Mouse (Mus musculus): Measurements from ENCODE around the gene Adamtsl5. TPM values are rescaled to one million over a fixed set of nuclear protein-coding genes. Genes with fewer than 3 reads are reported as not detected.

Adamtsl5 gene
- polyA plus RNA-seq, 1 experiment from 2014 or later: 2.6 TPM

DNA sequence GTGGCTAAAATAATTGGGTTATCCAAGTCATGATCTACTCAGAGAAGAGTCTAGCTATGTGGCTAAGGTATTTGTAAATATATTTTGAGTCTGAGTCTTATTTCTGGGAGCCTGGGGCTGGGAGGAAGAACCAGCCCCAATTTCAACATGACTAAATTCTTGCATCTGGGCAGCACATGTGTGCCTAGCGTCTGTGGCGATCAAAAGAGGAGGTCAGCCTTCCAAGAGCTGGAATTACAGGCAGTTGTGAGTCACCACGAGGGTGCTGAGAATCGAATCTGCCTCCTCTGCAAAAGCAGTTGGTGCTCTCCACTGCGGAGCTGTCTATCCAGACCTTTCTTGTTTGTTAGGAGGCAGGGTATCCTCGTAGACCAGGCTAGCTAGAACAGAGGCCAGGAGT is 17.5 kb upstream of the Adamtsl5 start:
- no peak for DNase-seq (ENCODE audit: low spot score)
- Histone ChIP-seq H3K4me2 (no peak overlapping the region), H3K27me3 (replicated peaks; ENCODE audit: control insufficient read depth, insufficient read depth, low read length) (peaks cover 43% of the 10 kb centered on the region), H3K4me3 (ENCODE audit: low read depth, low read length) (no peak overlapping the region), H3K27ac (ENCODE audit: low read depth, low read length) (no peak overlapping the region), H3K4me1 (replicated peaks; ENCODE audit: control insufficient read depth, insufficient read depth, low read length) (no peaks in the 10 kb centered on the region), H3K9ac (ENCODE audit: low read depth, low read length) (no peak overlapping the region), H3K9me3 (ENCODE audit: control insufficient read depth, low read length) (no peaks in the 10 kb centered on the region), H3K36me3 (ENCODE audit: control insufficient read depth, insufficient read depth, low read length) (no peaks in the 10 kb centered on the region)
- 59% methylated on average over 6 of the region's 6 CpGs for WGBS
- no peak for ATAC-seq (replicated peaks; ENCODE audit: low FRiP score)

DNA sequence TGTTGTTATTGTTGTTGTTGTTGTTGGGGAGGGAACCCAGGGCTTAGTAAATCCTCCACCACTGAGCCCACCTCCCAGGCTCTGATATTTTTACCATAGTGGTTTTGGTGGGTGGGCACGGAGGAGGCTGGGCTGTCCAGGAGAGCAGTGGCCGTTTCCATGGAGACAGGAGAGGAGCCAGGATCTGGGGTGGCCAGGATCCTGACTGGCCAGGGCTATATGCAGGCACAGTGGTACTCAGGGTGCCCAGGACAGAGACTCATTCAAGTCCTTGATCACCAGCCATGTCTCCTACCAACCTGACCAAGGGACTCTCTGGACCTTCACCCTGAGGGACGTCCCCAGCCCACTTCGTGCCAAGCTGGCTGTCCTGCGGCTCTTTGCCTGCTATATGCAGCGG is 15.5 kb upstream of the Adamtsl5 start:
- Histone ChIP-seq H3K36me3 (ENCODE audit: control insufficient read depth, insufficient read depth, low read length) (no peaks in the 10 kb centered on the region), H3K9ac (ENCODE audit: low read depth, low read length) (no peak overlapping the region), H3K27ac (ENCODE audit: low read depth, low read length) (no peak overlapping the region), H3K9me3 (ENCODE audit: control insufficient read depth, low read length) (no peaks in the 10 kb centered on the region), H3K4me2 (no peak overlapping the region), H3K4me1 (replicated peaks; ENCODE audit: control insufficient read depth, insufficient read depth, low read length) (no peaks in the 10 kb centered on the region), H3K4me3 (ENCODE audit: low read depth, low read length) (no peak overlapping the region), H3K27me3 (replicated peaks; ENCODE audit: control insufficient read depth, insufficient read depth, low read length) (peaks cover 56% of the 10 kb centered on the region)
- ATAC-seq (replicated peaks; ENCODE audit: low FRiP score): no peak
- 51% methylated on average over 6 of the region's 6 CpGs for WGBS
- no peak for DNase-seq (ENCODE audit: low spot score)

DNA sequence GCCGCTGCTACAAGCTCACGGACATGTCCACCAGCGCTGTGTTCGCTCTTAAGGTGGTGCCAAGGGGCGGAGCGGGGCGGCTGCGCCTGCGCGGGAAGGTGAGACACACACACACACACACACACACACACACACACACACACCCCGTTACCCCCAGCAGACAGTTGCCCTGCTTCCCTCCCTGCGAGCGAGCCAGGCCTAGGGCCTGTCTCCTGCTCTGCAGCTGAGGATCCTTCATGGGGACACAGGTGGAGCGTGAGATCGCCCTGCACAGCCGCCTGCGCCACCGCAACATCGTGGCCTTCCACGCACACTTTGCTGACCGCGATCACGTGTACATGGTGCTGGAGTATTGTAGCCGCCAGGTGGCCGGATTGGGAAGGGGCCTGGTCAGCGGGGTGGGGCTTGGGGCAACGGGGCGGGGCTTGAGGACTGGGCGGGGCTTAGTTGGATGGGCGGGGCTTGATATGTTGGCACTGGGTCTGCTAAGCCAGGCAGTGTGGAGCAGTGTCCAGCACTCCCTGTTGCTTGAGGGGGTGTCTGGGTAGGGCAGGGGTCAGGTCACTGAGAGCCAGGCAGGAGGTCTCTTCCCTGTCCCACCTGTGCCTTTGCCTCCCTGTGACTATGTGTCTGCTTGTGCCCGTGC is 9.9 kb upstream of the Adamtsl5 start:
- Histone ChIP-seq H3K4me2 (peak overlapping the region; percentile 42), H3K9ac (ENCODE audit: low read depth, low read length) (no peak overlapping the region), H3K4me1 (replicated peaks; ENCODE audit: control insufficient read depth, insufficient read depth, low read length) (peaks cover 5% of the 10 kb centered on the region), H3K27me3 (replicated peaks; ENCODE audit: control insufficient read depth, insufficient read depth, low read length) (peaks cover 75% of the 10 kb centered on the region), H3K27ac (ENCODE audit: low read depth, low read length) (no peak overlapping the region), H3K36me3 (ENCODE audit: control insufficient read depth, insufficient read depth, low read length) (no peaks in the 10 kb centered on the region), H3K4me3 (ENCODE audit: low read depth, low read length) (0 out of 2 replicates have a peak overlapping the region, but pooled peaks have one; percentile 8), H3K9me3 (ENCODE audit: control insufficient read depth, low read length) (no peaks in the 10 kb centered on the region)
- DNase-seq (ENCODE audit: low spot score) (no peak), ATAC-seq (replicated peaks; ENCODE audit: low FRiP score) (no peak; the same call in 1 of the 2 replicates)
- 9% methylated on average over 31 of the region's 31 CpGs for WGBS

DNA sequence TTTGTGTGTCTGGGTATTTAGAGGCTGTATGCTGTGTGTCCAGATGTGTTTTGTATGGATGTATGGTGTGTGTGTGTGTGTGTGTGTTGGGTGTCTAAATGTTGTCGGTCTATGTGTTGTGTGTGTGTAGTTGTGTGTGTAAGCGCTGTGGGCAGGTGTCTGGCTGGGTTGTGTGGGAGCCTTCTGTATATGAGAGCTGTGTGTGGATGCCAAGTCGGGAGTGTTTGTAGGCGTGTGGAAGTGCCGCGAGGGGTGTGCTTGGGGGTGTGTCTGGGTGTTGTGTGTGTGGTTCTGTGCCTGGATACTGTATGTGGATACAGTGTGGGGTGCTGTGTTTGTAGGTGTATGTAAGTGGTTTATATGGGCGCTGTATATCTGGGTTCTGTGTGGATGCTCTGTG is 9.1 kb upstream of the Adamtsl5 start:
- Histone ChIP-seq H3K4me2 (peak overlapping the region; percentile 42), H3K36me3 (ENCODE audit: control insufficient read depth, insufficient read depth, low read length) (no peaks in the 10 kb centered on the region), H3K9me3 (ENCODE audit: control insufficient read depth, low read length) (no peaks in the 10 kb centered on the region), H3K27me3 (replicated peaks; ENCODE audit: control insufficient read depth, insufficient read depth, low read length) (peaks cover 77% of the 10 kb centered on the region), H3K27ac (ENCODE audit: low read depth, low read length) (no peak overlapping the region), H3K9ac (ENCODE audit: low read depth, low read length) (no peak overlapping the region), H3K4me1 (replicated peaks; ENCODE audit: control insufficient read depth, insufficient read depth, low read length) (peaks cover 13% of the 10 kb centered on the region), H3K4me3 (ENCODE audit: low read depth, low read length) (no peak overlapping the region)
- ATAC-seq (replicated peaks; ENCODE audit: low FRiP score): no peak
- DNase-seq (ENCODE audit: low spot score): no peak
- 29% methylated on average over 7 of the region's 7 CpGs for WGBS

DNA sequence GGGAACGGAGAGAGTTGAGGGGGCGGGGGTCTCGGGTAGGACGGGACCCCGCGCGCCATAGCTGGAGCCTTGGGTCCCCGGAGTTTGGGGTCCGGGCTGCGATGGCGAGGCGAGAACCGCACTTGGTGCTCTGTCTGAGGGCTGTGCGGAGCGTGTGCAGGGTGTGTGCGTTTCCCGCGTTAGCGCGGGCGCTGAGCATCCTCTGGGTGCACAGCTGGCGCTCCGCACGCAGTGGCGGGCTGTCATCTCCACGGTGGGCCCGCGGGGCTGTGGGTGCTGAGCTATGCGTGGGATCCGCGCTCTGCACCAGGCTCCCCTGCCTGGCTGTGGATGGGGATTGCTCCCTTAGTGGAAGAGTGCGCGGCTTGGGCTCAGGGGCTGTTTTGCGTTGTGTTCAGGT is 8.5 kb upstream of the Adamtsl5 start:
- peak overlapping the region; percentile 53 for H3K4me2 ChIP-seq
- H3K9ac ChIP-seq (ENCODE audit: low read depth, low read length): no peak overlapping the region
- WGBS: 3% methylated on average over 34 of the region's 34 CpGs
- ATAC-seq (replicated peaks; ENCODE audit: low FRiP score): no peak
- peaks cover 19% of the 10 kb centered on the region for H3K4me1 ChIP-seq (replicated peaks; ENCODE audit: control insufficient read depth, insufficient read depth, low read length)
- peaks cover 83% of the 10 kb centered on the region for H3K27me3 ChIP-seq (replicated peaks; ENCODE audit: control insufficient read depth, insufficient read depth, low read length)
- H3K27ac ChIP-seq (ENCODE audit: low read depth, low read length): no peak overlapping the region
- no peaks in the 10 kb centered on the region for H3K9me3 ChIP-seq (ENCODE audit: control insufficient read depth, low read length)
- DNase-seq (ENCODE audit: low spot score): no peak
- peak overlapping the region; percentile 30 for H3K4me3 ChIP-seq (ENCODE audit: low read depth, low read length)
- no peaks in the 10 kb centered on the region for H3K36me3 ChIP-seq (ENCODE audit: control insufficient read depth, insufficient read depth, low read length)

DNA sequence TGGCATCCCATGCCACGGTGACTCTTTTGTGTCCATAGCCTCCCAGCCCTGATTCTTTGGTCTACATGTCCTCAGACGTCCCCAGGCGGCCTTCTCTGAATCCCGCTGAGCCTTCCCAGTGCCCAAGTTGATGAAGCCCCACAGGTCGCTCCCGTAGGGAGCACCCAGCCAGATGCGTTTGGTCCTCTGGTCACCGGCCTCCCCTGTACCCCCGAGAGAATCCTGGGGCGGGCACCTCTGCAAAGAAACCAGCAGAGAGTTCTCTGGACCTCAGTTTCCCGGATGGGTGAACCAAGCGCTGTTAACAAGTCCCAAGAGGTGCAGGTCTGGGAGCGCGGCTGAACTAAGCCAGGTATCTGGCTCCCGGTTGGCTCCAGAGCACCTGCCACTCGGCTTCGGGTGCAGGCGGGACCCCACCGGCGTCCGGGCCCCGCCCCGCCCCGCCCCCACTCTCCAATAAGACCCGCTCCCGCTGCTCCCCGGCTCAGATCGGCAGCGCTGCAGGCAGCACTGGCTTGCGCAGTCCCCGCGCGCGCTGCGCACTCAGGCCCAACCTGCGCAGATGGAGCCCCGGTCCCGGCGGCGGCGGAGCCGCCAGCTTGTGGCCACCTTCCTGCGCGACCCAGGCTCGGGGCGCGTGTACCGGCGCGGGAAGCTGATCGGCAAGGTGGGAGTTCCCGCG is 7.9 kb upstream of the Adamtsl5 start, which contains the start of gene Plk5:
Gene Plk5 (plus strand): TSS at position 459 of the 682 bp plus-strand sequence.
- Histone ChIP-seq H3K36me3 (ENCODE audit: control insufficient read depth, insufficient read depth, low read length) (no peaks in the 10 kb centered on the region), H3K9me3 (ENCODE audit: control insufficient read depth, low read length) (no peaks in the 10 kb centered on the region), H3K27ac (ENCODE audit: low read depth, low read length) (no peak within 1 kb of the TSS), H3K4me2 (peak within 1 kb of the TSS; percentile 53), H3K27me3 (replicated peaks; ENCODE audit: control insufficient read depth, insufficient read depth, low read length) (peaks cover 89% of the 10 kb centered on the region), H3K4me1 (replicated peaks; ENCODE audit: control insufficient read depth, insufficient read depth, low read length) (peaks cover 20% of the 10 kb centered on the region), H3K9ac (ENCODE audit: low read depth, low read length) (no peak within 1 kb of the TSS), H3K4me3 (ENCODE audit: low read depth, low read length) (peak within 1 kb of the TSS; percentile 30)
- DNase-seq (ENCODE audit: low spot score): no peak
- WGBS: 3% methylated on average over 53 of the region's 53 CpGs
- ATAC-seq (replicated peaks; ENCODE audit: low FRiP score): no peak

DNA sequence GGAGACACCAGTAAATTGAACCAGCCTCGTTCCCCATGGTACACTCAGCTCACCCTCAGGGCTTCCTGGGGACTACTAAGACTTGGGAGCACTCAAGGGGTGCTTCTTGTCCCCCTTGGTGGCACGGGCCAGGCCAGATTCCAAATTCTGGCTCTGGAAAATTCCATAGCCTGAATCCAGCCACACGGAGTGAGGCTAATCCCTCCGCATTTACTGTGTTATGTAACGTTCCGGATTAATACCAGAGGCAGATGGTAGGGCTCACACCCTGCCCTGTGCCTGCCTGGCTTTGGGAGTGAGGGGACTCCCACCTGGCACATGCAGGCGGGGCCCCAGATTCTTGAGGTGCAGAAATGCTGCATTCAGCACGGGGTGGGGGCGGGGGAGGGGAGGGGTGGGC is 7.2 kb upstream of the Adamtsl5 start:
- Histone ChIP-seq H3K4me3 (ENCODE audit: low read depth, low read length) (no peak overlapping the region), H3K36me3 (ENCODE audit: control insufficient read depth, insufficient read depth, low read length) (no peaks in the 10 kb centered on the region), H3K27me3 (replicated peaks; ENCODE audit: control insufficient read depth, insufficient read depth, low read length) (peaks cover 96% of the 10 kb centered on the region), H3K4me1 (replicated peaks; ENCODE audit: control insufficient read depth, insufficient read depth, low read length) (peaks cover 21% of the 10 kb centered on the region), H3K27ac (ENCODE audit: low read depth, low read length) (no peak overlapping the region), H3K4me2 (no peak overlapping the region), H3K9me3 (ENCODE audit: control insufficient read depth, low read length) (no peaks in the 10 kb centered on the region), H3K9ac (ENCODE audit: low read depth, low read length) (no peak overlapping the region)
- DNase-seq (ENCODE audit: low spot score) (no peak), ATAC-seq (replicated peaks; ENCODE audit: low FRiP score) (no peak)
- WGBS: 13% methylated on average over 9 of the region's 9 CpGs

DNA sequence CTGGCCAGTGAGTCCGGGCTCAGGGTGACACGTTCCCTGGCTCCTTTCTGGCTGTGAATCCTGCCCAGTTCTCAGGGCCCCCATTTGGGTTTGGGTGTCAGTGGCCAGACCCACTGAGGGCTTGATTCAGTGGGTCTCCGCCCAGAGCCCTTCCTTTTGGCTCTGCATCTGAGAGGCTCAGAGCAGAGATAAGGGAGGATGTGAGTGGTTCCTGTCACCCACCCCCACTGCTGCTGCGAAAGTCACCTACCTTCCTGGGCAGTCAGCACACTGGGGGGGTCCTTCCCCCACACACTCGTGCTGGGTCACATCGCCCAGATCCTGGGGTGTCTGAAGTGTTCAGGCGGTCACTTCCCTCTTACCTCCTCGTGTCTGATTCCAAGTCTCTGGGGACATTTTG is 4.5 kb upstream of the Adamtsl5 start:
- no peak for ATAC-seq (replicated peaks; ENCODE audit: low FRiP score)
- Histone ChIP-seq H3K4me1 (replicated peaks; ENCODE audit: control insufficient read depth, insufficient read depth, low read length) (peaks cover 27% of the 10 kb centered on the region), H3K36me3 (ENCODE audit: control insufficient read depth, insufficient read depth, low read length) (no peaks in the 10 kb centered on the region), H3K9me3 (ENCODE audit: control insufficient read depth, low read length) (no peaks in the 10 kb centered on the region), H3K9ac (ENCODE audit: low read depth, low read length) (no peak overlapping the region), H3K4me2 (no peak overlapping the region), H3K4me3 (ENCODE audit: low read depth, low read length) (no peak overlapping the region), H3K27me3 (replicated peaks; ENCODE audit: control insufficient read depth, insufficient read depth, low read length) (peaks cover 95% of the 10 kb centered on the region), H3K27ac (ENCODE audit: low read depth, low read length) (no peak overlapping the region)
- no peak for DNase-seq (ENCODE audit: low spot score)
- 44% methylated on average over 8 of the region's 8 CpGs for WGBS

DNA sequence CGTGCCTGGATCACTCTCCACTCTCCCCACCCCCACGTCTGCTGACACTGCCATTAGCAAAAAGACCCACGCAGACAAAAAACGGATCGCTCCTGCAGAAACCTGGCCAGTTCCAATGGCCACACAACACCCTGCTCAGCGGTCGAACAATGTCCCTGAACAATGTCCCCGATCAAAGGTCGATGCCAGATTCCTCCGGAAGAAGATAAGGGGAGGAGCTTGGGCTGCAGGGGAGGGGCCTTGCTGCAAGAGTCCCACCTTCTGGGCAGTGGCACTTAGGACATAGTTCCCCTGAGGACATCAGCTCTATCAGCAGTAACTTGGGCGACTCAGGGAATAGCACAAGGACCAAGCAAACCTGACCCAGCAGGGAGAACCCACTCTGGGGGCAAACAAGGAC is 3.7 kb upstream of the Adamtsl5 start:
- 25% methylated on average over 11 of the region's 11 CpGs for WGBS
- Histone ChIP-seq H3K27me3 (replicated peaks; ENCODE audit: control insufficient read depth, insufficient read depth, low read length) (peaks cover 95% of the 10 kb centered on the region), H3K9ac (ENCODE audit: low read depth, low read length) (no peak overlapping the region), H3K4me2 (no peak overlapping the region), H3K36me3 (ENCODE audit: control insufficient read depth, insufficient read depth, low read length) (no peaks in the 10 kb centered on the region), H3K9me3 (ENCODE audit: control insufficient read depth, low read length) (no peaks in the 10 kb centered on the region), H3K27ac (ENCODE audit: low read depth, low read length) (no peak overlapping the region), H3K4me3 (ENCODE audit: low read depth, low read length) (no peak overlapping the region), H3K4me1 (replicated peaks; ENCODE audit: control insufficient read depth, insufficient read depth, low read length) (peaks cover 33% of the 10 kb centered on the region)
- ATAC-seq (replicated peaks; ENCODE audit: low FRiP score) (no peak), DNase-seq (ENCODE audit: low spot score) (no peak)
